Mouse (Mus musculus): ENCODE results near the gene Cdh10. TPM values are rescaled to one million over a fixed set of nuclear protein-coding genes. Genes with fewer than 3 reads are reported as not detected.
A peak's percentile ranks its signal among the peaks of the same experiment; 100 is the strongest.

Gene Cdh10
- 0.04 and 0.11 TPM in 2 replicates for polyA plus RNA-seq (2012; rRNA removed)

DNA sequence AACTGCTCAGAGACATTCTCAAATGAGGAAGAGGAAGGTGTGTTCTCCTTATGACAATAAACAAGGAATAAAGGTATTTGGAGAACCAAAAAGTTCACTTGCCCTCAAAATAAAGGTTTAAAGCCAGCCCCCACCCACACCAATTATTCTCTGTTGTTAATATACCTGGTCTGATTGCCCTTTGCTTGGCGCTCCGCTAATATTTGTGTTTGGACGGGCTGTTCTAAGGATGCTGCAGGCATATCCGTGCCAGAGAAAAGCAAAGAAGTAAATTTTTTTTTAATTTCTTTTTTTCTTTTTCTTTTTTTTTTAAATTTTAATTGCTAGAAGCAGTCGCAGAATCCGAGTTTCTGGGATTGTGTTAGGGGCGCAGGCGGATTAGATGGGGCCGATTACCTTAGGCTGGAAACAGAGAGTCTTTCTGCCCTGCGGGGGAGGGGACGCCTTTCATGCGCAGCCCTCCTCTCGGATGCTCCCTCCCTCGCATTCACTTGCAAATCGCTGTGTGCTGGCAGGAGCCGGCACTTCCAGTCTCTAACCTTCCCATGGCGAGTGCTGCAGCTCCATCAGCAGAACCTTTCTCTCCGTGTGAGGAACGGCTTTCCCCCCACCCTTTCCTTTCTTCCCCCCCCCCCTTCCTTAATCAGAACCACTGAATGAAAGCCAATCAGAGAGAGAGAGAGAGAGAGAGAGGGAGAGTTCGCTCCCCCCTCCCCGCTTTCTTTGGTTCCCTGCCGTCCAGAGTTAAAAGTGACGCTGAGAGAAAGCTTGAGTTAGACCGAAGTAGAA, at the start of gene Cdh10:
TSS of gene Cdh10 (plus strand) at position 763 of the 789 bp plus-strand sequence.
- Histone ChIP-seq H3K27ac (ENCODE audit: insufficient read depth, low read depth, low read length) (no peak within 1 kb of the TSS), H3K36me3 (ENCODE audit: control insufficient read depth, insufficient read depth, low read length) (no peaks in the 10 kb centered on the region), H3K4me1 (ENCODE audit: control insufficient read depth, insufficient read depth, low read length) (no peaks in the 10 kb centered on the region), H3K27me3 (replicated peaks; ENCODE audit: control insufficient read depth, insufficient read depth, low read length) (0 out of 2 replicates have a peak, but pooled peaks cover 1% of the 10 kb centered on the region), H3K4me3 (ENCODE audit: insufficient read depth, low read depth, low read length) (no peak within 1 kb of the TSS)
- no peak for DNase-seq
- 2% methylated on average over 24 of the region's 24 CpGs for WGBS
- TF ChIP-seq POLR2A (IDR thresholded peaks at IDR 0.05; ENCODE audit: low read depth, low read length) (no peak), CTCF (conservative IDR thresholded peaks at IDR 0.05; ENCODE audit: insufficient read depth, insufficient read length, low read depth, low read length) (no peak)

DNA sequence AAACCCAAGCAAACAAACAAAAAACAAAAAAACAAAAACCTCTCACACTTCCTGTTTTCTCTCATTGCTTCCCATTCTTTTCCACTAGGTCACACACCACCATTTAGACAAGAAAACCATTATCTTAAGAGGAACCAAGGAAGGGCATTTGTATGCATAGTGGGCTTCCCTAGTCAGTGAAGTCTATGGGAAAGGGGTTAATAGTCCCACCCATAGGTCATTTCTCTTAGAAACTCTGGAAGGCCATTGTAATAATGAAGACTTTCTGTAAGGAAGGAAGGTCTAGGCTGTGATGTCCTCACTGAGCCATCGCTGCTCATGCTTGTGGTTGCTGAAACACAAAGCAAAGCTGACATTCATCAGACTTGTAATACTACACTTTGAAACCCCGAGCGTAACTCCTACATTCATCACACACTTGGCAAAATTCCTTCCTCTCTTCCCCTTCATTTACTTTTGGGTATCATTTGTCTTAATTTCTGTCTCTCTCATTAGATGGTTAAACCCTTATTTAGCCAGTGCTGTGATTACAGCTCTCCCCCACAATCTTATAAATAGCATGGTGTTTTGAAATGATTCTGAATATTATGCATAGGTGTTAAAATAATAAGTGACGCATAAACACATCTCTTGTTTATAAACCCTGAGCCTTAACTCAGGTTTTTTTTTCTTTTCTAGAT, 9.5 kb upstream of the Cdh10 start:
- 34% methylated on average over 4 of the region's 4 CpGs for WGBS
- no peak overlapping the region for H3K4me3 ChIP-seq (ENCODE audit: insufficient read depth, low read depth, low read length)
- no peaks in the 10 kb centered on the region for H3K36me3 ChIP-seq (ENCODE audit: control insufficient read depth, insufficient read depth, low read length)
- no peak for TF ChIP-seq POLR2A (IDR thresholded peaks at IDR 0.05; ENCODE audit: low read depth, low read length)
- no peak for TF ChIP-seq CTCF (conservative IDR thresholded peaks at IDR 0.05; ENCODE audit: insufficient read depth, insufficient read length, low read depth, low read length)
- no peaks in the 10 kb centered on the region for H3K27me3 ChIP-seq (replicated peaks; ENCODE audit: control insufficient read depth, insufficient read depth, low read length)
- no peak overlapping the region for H3K27ac ChIP-seq (ENCODE audit: insufficient read depth, low read depth, low read length)
- no peaks in the 10 kb centered on the region for H3K4me1 ChIP-seq (ENCODE audit: control insufficient read depth, insufficient read depth, low read length)
- no peak for DNase-seq

DNA sequence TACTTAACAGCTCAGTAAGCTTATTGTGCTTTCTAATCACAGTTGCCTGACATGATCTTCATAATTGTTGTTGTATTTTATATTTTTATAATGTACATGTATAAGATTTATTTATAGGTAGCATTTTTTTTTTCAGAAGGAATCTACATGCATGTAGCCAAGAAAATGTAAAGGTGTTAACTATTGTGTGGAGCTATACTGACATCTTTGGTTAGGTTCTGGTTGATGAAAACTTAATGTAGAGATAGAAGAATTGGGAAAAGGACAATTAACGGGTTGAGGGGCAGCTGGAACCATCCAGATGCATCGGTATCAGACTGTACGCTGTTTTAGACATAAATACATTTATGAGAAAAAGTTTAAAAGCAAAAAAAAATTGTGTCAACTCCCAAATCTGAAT, 1.0 kb upstream of the Cdh10 start:
- H3K27me3 ChIP-seq (replicated peaks; ENCODE audit: control insufficient read depth, insufficient read depth, low read length): 0 out of 2 replicates have a peak, but pooled peaks cover 1% of the 10 kb centered on the region
- no peak overlapping the region for H3K4me3 ChIP-seq (ENCODE audit: insufficient read depth, low read depth, low read length)
- WGBS: 77% methylated on average over 3 of the region's 3 CpGs
- no peaks in the 10 kb centered on the region for H3K4me1 ChIP-seq (ENCODE audit: control insufficient read depth, insufficient read depth, low read length)
- no peak for TF ChIP-seq POLR2A (IDR thresholded peaks at IDR 0.05; ENCODE audit: low read depth, low read length)
- no peak for TF ChIP-seq CTCF (conservative IDR thresholded peaks at IDR 0.05; ENCODE audit: insufficient read depth, insufficient read length, low read depth, low read length)
- DNase-seq: no peak
- no peaks in the 10 kb centered on the region for H3K36me3 ChIP-seq (ENCODE audit: control insufficient read depth, insufficient read depth, low read length)
- H3K27ac ChIP-seq (ENCODE audit: insufficient read depth, low read depth, low read length): no peak overlapping the region

DNA sequence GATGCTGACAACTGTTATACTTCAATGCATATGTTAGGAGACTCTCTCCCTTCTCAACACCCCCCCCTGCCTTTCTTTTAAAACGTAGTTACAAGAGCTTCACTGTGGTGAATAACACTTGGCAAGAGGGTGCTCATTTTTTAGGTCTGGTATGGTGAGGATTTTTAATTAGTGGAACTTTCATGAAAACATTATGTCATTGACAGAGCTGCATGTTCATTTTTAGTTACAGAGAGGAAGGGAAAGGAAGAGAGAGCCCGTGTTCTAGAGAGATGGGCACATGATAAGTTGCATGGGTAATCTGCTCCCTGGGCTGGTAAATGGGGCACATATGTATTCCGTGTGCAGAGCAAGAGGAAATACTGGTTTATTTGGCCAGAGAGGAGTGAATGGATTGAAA, 1.5 kb downstream of the Cdh10 start:
- 35% methylated on average over 3 of the region's 3 CpGs for WGBS

DNA sequence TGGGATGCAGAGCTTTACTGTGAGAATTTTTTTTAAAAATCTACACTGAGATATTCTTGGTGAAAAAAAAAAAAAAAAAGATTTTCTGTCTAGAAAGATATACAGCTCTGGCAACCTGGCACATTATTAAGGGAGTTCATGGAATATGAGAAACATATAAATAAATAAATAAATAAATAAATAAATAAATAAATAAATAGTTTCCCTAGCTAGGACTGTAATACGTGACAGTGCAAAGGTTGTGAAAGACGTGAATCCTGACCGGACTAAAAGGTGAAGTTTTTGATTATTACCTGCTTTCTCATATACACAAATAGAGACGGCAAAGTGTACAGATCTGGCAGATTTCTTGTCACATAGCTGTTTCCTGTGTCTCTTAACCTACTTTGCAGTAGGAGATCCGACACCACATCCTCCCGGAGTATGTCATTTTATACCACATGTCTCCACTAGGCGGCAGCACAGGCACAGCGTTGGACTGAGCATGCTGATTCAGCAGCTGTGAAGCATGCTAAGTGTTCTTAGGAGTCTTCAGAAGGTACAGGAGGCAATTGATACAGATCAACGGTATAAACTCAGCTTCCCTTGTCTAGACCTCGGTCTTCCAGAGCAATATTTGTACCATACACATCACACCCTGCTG, 2.5 kb downstream of the Cdh10 start:
- no peaks in the 10 kb centered on the region for H3K4me1 ChIP-seq (ENCODE audit: control insufficient read depth, insufficient read depth, low read length)
- 0 out of 2 replicates have a peak, but pooled peaks cover 1% of the 10 kb centered on the region for H3K27me3 ChIP-seq (replicated peaks; ENCODE audit: control insufficient read depth, insufficient read depth, low read length)
- H3K36me3 ChIP-seq (ENCODE audit: control insufficient read depth, insufficient read depth, low read length): no peaks in the 10 kb centered on the region
- DNase-seq: peak; percentile 69
- no peak overlapping the region for H3K27ac ChIP-seq (ENCODE audit: insufficient read depth, low read depth, low read length)
- H3K4me3 ChIP-seq (ENCODE audit: insufficient read depth, low read depth, low read length): no peak overlapping the region
- TF ChIP-seq POLR2A (IDR thresholded peaks at IDR 0.05; ENCODE audit: low read depth, low read length) (no peak), CTCF (conservative IDR thresholded peaks at IDR 0.05; ENCODE audit: insufficient read depth, insufficient read length, low read depth, low read length) (peak; percentile 96)
- WGBS: 22% methylated on average over 10 of the region's 10 CpGs

More for the DNA sequence above, 1.5 kb downstream of the Cdh10 start:
- TF ChIP-seq POLR2A (IDR thresholded peaks at IDR 0.05; ENCODE audit: low read depth, low read length) (no peak), CTCF (conservative IDR thresholded peaks at IDR 0.05; ENCODE audit: insufficient read depth, insufficient read length, low read depth, low read length) (no peak)
- Histone ChIP-seq H3K36me3 (ENCODE audit: control insufficient read depth, insufficient read depth, low read length) (no peaks in the 10 kb centered on the region), H3K27ac (ENCODE audit: insufficient read depth, low read depth, low read length) (no peak overlapping the region), H3K4me1 (ENCODE audit: control insufficient read depth, insufficient read depth, low read length) (no peaks in the 10 kb centered on the region), H3K27me3 (replicated peaks; ENCODE audit: control insufficient read depth, insufficient read depth, low read length) (0 out of 2 replicates have a peak, but pooled peaks cover 1% of the 10 kb centered on the region), H3K4me3 (ENCODE audit: insufficient read depth, low read depth, low read length) (no peak overlapping the region)
- no peak for DNase-seq

DNA sequence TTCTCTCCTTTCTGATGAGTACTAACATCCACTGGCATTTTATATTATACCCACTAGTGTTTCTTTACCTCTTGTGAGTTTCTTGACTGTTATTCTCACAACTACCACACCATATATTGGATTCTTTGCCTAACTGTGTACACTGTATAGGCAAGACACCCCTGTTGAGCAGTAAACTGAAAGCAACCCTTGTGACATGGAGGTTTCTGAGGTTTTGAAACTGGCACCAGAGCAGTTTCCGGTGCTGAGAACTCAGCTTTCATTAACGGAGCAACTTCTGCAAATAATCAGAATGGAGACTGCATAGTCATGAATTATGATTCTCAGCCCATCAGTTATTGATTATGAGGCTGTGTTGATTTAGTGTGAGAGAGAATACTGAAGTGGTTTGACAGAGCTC, 4.7 kb downstream of the Cdh10 start:
- H3K36me3 ChIP-seq (ENCODE audit: control insufficient read depth, insufficient read depth, low read length): no peaks in the 10 kb centered on the region
- H3K27ac ChIP-seq (ENCODE audit: insufficient read depth, low read depth, low read length): no peak overlapping the region
- TF ChIP-seq POLR2A (IDR thresholded peaks at IDR 0.05; ENCODE audit: low read depth, low read length) (no peak), CTCF (conservative IDR thresholded peaks at IDR 0.05; ENCODE audit: insufficient read depth, insufficient read length, low read depth, low read length) (no peak)
- H3K27me3 ChIP-seq (replicated peaks; ENCODE audit: control insufficient read depth, insufficient read depth, low read length): 0 out of 2 replicates have a peak, but pooled peaks cover 1% of the 10 kb centered on the region
- no peaks in the 10 kb centered on the region for H3K4me1 ChIP-seq (ENCODE audit: control insufficient read depth, insufficient read depth, low read length)
- DNase-seq: no peak
- 81% methylated on average over 2 of the region's 2 CpGs for WGBS
- no peak overlapping the region for H3K4me3 ChIP-seq (ENCODE audit: insufficient read depth, low read depth, low read length)

All from kidney, adult 2 months (tissue).